Mouse (Mus musculus) embryonic facial prominence, embryonic 14.5 days (tissue): ENCODE data around the gene Limch1. TPM values are rescaled to one million over a fixed set of nuclear protein-coding genes. Genes with fewer than 3 reads are reported as not detected.

Experiments
- ATAC-seq: fragments of 200-750 bp; cut with Nextera tagmentation; 2 replicates; pipeline ENCODE4 v1.8.0; 2017; ENCODE audit warnings: low read depth, moderate number of reproducible peaks, moderate TSS enrichment
- DNase-seq: peaks from one replicate; pipeline ENCODE4 v3.0.0-alpha.2; 2015; ENCODE audit warnings: low spot score
- H3K27ac ChIP-seq: fragments of 300-500 bp; sonication (generic); replicated peaks from 2 replicates; pipeline ENCODE4 v1.5.1; 2014; ENCODE audit warnings: low read depth, mild to moderate bottlenecking, low read length, moderate library complexity
- H3K27me3 ChIP-seq: fragments of 300-500 bp; sonication (generic); replicated peaks from 2 replicates; pipeline ENCODE4 v1.6.1; 2014; ENCODE audit warnings: low read length; ENCODE audit not compliant: control insufficient read depth, insufficient read depth
- H3K36me3 ChIP-seq: fragments of 300-500 bp; sonication (generic); 2 replicates; pipeline ENCODE4 v1.6.1; 2014; ENCODE audit warnings: low read length, mixed read lengths; ENCODE audit not compliant: control insufficient read depth, insufficient read depth
- H3K4me1 ChIP-seq: fragments of 300-500 bp; sonication (generic); 2 replicates; pipeline ENCODE4 v1.6.1; 2014; ENCODE audit warnings: antibody characterized with exemption, low read length; ENCODE audit not compliant: control insufficient read depth, insufficient read depth
- H3K4me2 ChIP-seq: fragments of 300-500 bp; sonication (generic); 2 replicates; pipeline ENCODE4 v1.6.1; 2014; ENCODE audit warnings: low read depth, mild to moderate bottlenecking, low read length, moderate library complexity, mixed read lengths
- H3K4me3 ChIP-seq: fragments of 300-500 bp; sonication (generic); 2 replicates; pipeline ENCODE4 v1.5.1; 2014; ENCODE audit warnings: low read depth, mild to moderate bottlenecking, low read length
- H3K9ac ChIP-seq: fragments of 300-500 bp; sonication (generic); 2 replicates; pipeline ENCODE4 v1.6.1; 2014; ENCODE audit warnings: low read depth, mild to moderate bottlenecking, low read length, moderate library complexity, mixed read lengths
- H3K9me3 ChIP-seq: fragments of 300-500 bp; sonication (generic); 2 replicates; pipeline ENCODE4 v1.6.1; 2016; ENCODE audit warnings: low read length; ENCODE audit not compliant: control insufficient read depth
- WGBS: fragments of 180-500 bp; shearing (Covaris S2); extraction: QIAGEN DNeasy Blood & Tissue Kit; methylation state at CpG from one replicate; pipeline ENCODE4 v1.1.7; 2014; 5-methylcytosine and 5-hydroxymethylcytosine counted together
- polyA plus RNA-seq: library from polyadenylated mRNA; unstranded; fragments of >200 nt; fragmentation: Nextera tagmentation; extraction: Ambion mirVana; gene quantifications from 2 replicates; pipeline ENCODE4 v1.2.1, GENCODE M21; 2014

The Limch1 gene
- polyA plus RNA-seq, 1 experiment from 2014 or later = 71.1 TPM

GRCm38 (mm10) chr5:66750641-66751040 is 5.0 kb downstream of the Limch1 start:
- H3K27ac ChIP-seq = no peak overlapping the region
- H3K9ac ChIP-seq = no peak overlapping the region
- no peaks in the 10 kb centered on the region for H3K36me3 ChIP-seq
- H3K4me1 ChIP-seq = peaks cover 18% of the 10 kb centered on the region
- no peaks in the 10 kb centered on the region for H3K9me3 ChIP-seq
- no peak overlapping the region for H3K4me3 ChIP-seq
- H3K27me3 ChIP-seq = peaks cover 8% of the 10 kb centered on the region; the same call in 1 of the 2 replicates
- H3K4me2 ChIP-seq = no peak overlapping the region
- DNase-seq (no peak), ATAC-seq (no peak)
- WGBS = 59% methylated on average over 7 of the region's 7 CpGs

GRCm38 (mm10) chr5:66751332-66751980 is 5.8 kb downstream of the Limch1 start:
- DNase-seq (no peak), ATAC-seq (no peak)
- H3K4me1 ChIP-seq = peaks cover 23% of the 10 kb centered on the region
- H3K27me3 ChIP-seq = peaks cover 8% of the 10 kb centered on the region; the same call in 1 of the 2 replicates
- 39% methylated on average over 3 of the region's 3 CpGs for WGBS
- H3K4me2 ChIP-seq = no peak overlapping the region
- no peaks in the 10 kb centered on the region for H3K9me3 ChIP-seq
- no peaks in the 10 kb centered on the region for H3K36me3 ChIP-seq
- H3K27ac ChIP-seq = no peak overlapping the region
- H3K4me3 ChIP-seq = no peak overlapping the region
- no peak overlapping the region for H3K9ac ChIP-seq

- DNase-seq = no peak
- H3K9me3 ChIP-seq = no peaks in the 10 kb centered on the region
- no peak for ATAC-seq
Observed at GRCm38 (mm10) chr5:66753620-66754019, 8.0 kb downstream of the Limch1 start.

DNA sequence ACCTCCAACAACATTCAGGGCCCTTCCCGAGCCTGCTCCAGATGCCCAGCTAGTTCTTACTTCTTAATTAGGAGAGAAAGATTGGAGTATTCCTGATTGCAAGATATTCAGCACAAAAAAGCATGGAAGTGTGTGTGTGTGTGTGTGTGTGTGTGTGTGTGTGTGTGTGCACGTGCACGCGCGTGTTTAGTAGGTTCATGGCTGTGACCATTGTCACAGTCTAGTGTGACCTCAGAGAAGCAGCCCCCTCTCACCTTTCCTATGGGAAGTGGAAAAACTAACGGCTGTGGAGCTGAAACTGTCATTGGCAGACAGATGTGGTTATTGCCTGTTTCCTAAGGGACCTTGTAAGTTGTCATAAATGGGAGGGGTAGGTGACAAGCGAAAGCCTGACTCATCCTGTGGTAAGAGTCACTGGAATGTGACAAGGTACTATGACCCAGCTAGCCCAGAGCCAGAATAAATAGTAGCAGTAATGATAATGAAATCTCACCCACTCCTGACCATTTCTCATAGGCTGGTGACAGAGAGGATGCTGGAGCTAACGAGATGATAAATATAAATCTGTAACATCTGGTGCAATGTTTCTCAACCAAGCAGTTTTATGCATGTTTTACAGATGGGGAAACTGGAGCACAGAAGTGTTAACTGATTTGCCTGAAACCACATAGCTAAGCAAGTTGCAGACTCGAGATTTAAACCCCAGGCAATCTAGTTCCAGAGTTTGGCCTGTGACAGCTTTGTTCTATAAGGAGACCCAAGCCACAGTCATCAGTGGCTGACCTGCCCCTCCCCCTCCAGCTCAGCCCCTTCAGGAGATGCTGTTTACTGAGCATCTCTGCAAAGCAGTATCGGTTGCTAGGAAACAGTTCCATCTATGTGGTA is 11.4 kb downstream of the Limch1 start:
- no peak for DNase-seq
- H3K27me3 ChIP-seq = no peaks in the 10 kb centered on the region
- H3K9me3 ChIP-seq = no peaks in the 10 kb centered on the region
- ATAC-seq = no peak
- H3K4me2 ChIP-seq = no peak overlapping the region
- 49% methylated on average over 10 of the region's 10 CpGs for WGBS
- no peaks in the 10 kb centered on the region for H3K36me3 ChIP-seq
- no peak overlapping the region for H3K9ac ChIP-seq
- H3K27ac ChIP-seq = no peak overlapping the region
- H3K4me3 ChIP-seq = no peak overlapping the region
- peaks cover 5% of the 10 kb centered on the region for H3K4me1 ChIP-seq

More at GRCm38 (mm10) chr5:66753620-66754019, 8.0 kb downstream of the Limch1 start:
- Histone ChIP-seq H3K4me3 (no peak overlapping the region), H3K9ac (no peak overlapping the region), H3K4me2 (no peak overlapping the region), H3K36me3 (no peaks in the 10 kb centered on the region), H3K27me3 (no peaks in the 10 kb centered on the region), H3K27ac (no peak overlapping the region), H3K4me1 (peaks cover 6% of the 10 kb centered on the region)
- 85% methylated on average over 9 of the region's 9 CpGs for WGBS

GRCm38 (mm10) chr5:66757706-66758237 is 12.1 kb downstream of the Limch1 start:
- ATAC-seq = no peak

GRCm38 (mm10) chr5:66759354-66759753 is 13.7 kb downstream of the Limch1 start:
- Histone ChIP-seq H3K27me3 (no peaks in the 10 kb centered on the region), H3K9ac (no peak overlapping the region), H3K36me3 (no peaks in the 10 kb centered on the region), H3K4me3 (no peak overlapping the region), H3K9me3 (no peaks in the 10 kb centered on the region), H3K4me1 (peaks cover 5% of the 10 kb centered on the region), H3K4me2 (no peak overlapping the region), H3K27ac (no peak overlapping the region)
- DNase-seq (no peak), ATAC-seq (no peak)
- WGBS = 75% methylated on average over 2 of the region's 2 CpGs

More at GRCm38 (mm10) chr5:66757706-66758237, 12.1 kb downstream of the Limch1 start:
- H3K9me3 ChIP-seq = no peaks in the 10 kb centered on the region
- no peak overlapping the region for H3K27ac ChIP-seq
- DNase-seq = no peak
- H3K4me1 ChIP-seq = peaks cover 5% of the 10 kb centered on the region
- H3K36me3 ChIP-seq = no peaks in the 10 kb centered on the region
- no peaks in the 10 kb centered on the region for H3K27me3 ChIP-seq
- no peak overlapping the region for H3K9ac ChIP-seq
- WGBS = 66% methylated on average over 2 of the region's 2 CpGs
- H3K4me3 ChIP-seq = no peak overlapping the region
- no peak overlapping the region for H3K4me2 ChIP-seq

DNA sequence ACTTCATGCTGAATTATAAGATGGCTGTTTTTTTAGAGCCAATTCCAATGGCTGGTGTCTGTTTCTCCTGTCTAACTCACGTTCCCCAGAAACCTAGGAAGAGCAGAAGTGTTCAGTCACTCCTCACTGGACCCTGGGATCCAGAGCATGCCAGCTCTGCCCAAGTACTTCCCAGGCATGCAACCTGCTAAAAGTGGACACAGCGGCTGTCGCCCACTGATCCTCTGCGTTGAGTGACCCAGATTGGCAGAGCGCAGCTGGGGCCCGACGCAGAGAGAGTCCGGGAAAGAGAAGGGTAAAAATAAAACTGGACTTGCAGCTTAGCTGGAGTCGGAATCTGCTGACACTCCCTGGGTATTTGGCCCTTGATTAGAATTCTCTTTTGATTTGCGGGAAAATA is 15.1 kb downstream of the Limch1 start:
- H3K4me2 ChIP-seq = no peak overlapping the region
- WGBS = 83% methylated on average over 10 of the region's 10 CpGs
- H3K36me3 ChIP-seq = no peaks in the 10 kb centered on the region
- H3K4me3 ChIP-seq = no peak overlapping the region
- H3K4me1 ChIP-seq = peaks cover 5% of the 10 kb centered on the region
- H3K9ac ChIP-seq = no peak overlapping the region
- ATAC-seq = peak; percentile 35; the same call in 1 of the 2 replicates
- DNase-seq = peak; percentile 44
- no peak overlapping the region for H3K27ac ChIP-seq
- no peaks in the 10 kb centered on the region for H3K27me3 ChIP-seq
- no peaks in the 10 kb centered on the region for H3K9me3 ChIP-seq

DNA sequence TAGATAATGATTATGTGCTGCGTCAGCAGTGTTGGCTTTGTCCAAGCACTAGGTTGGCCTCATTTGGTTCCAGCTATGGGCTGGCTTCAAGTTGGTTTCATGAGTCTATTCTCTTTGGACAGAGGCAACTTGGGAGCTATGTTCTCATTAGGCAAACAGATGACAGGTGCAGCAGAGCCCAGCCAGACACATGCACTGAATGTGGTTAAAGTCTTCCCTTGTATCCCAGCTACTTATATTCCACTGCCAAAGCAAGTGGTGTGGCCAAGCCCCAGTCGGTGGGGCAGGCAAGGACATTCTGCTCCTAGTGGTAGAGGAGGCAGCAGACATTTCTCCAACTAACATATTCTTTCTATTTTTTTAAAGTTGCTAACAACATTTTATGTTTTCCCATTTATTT is 16.4 kb downstream of the Limch1 start:
- Histone ChIP-seq H3K27ac (no peak overlapping the region), H3K4me1 (no peaks in the 10 kb centered on the region; the same call in 1 of the 2 replicates), H3K4me3 (no peak overlapping the region), H3K36me3 (no peaks in the 10 kb centered on the region), H3K27me3 (no peaks in the 10 kb centered on the region), H3K9ac (no peak overlapping the region), H3K9me3 (no peaks in the 10 kb centered on the region), H3K4me2 (no peak overlapping the region)
- no peak for ATAC-seq
- DNase-seq = no peak
- 80% methylated on average over 2 of the region's 2 CpGs for WGBS
